Mouse (Mus musculus): ENCODE results near the gene Dll1. TPM values are rescaled to one million over a fixed set of nuclear protein-coding genes. Genes with fewer than 3 reads are reported as not detected.

Dll1 gene
- total RNA-seq, 1 experiment, result 13.8 TPM

DNA sequence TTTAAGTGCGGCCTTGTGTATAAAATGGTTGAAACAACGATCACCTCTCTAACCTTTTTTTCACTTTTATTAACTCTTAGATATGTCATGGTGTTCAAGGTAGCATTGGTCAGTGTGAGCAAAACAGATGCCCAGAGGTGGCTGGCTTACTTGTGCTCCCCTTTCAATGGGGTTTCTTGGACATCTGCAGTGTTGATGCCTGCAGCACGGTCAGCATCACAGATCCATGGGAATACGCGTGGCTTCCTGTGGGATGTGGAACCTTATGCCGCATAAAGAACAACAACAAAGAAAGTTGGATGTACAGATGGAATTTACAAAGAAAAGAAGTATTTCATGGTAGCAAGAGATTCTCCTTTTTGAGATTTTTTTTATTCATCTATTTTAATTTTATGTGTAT lies 44.8 kb upstream of the Dll1 start:
- peaks cover 4% of the 10 kb centered on the region; the same call in 1 of the 2 replicates for H3K36me3 ChIP-seq (ENCODE audit: control insufficient read depth, insufficient read depth, low read length, poor library complexity, severe bottlenecking)

DNA sequence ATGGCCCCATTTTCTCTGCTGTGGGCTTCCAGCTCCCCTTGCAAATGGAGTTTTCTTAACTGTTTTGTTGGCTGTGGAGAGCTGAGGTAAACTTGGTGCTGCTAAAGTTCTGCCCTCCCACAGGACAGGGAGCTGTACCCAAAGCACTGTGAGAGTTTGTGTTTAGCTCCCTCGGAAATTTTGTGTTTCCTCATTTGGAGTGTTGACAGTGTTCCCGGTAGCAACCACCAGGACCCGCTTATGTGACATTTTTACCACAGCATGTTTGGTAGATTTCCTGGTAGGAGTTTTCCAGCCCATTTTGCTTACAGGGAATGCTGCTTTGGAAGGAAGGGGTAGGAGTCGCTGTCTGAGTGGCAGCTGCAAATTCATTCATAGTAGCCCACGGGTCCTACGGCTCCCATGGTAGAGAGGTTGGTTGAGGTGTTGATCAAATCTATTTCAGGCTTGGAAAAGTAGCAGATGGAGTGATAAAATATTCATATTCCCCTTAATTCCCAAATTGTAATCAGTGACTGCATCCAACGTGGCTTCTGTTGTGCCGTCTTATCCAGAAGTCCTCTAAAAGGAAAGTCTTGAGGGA lies 43.4 kb upstream of the Dll1 start:
- in situ Hi-C loops (cut with MboI; ENCODE audit: low sequenced_read_pairs in 2 of 2, unreplicated experiment in 2 of 2), result no loop called here
- no peak overlapping the region for H3K27ac ChIP-seq (ENCODE audit: insufficient read depth, low read depth, low read length, poor library complexity, severe bottlenecking)
- no peaks in the 10 kb centered on the region for H3K4me1 ChIP-seq (ENCODE audit: control insufficient read depth in 2 of 2, insufficient read depth in 2 of 2, low read length in 2 of 2, poor library complexity in 1 of 2)
- H3K36me3 ChIP-seq (ENCODE audit: control insufficient read depth, insufficient read depth, low read length, poor library complexity, severe bottlenecking), result peaks cover 4% of the 10 kb centered on the region; the same call in 1 of the 2 replicates
- H3K4me3 ChIP-seq (ENCODE audit: insufficient read depth in 1 of 2, low read depth in 1 of 2, low read length in 2 of 2, poor library complexity in 1 of 2, severe bottlenecking in 1 of 2), result no peak overlapping the region
- TF ChIP-seq CHD2 (IDR thresholded peaks at IDR 0.05; ENCODE audit: low read depth, low read length) (no peak), ZNF384 (IDR thresholded peaks at IDR 0.05; ENCODE audit: low read depth, low read length) (no peak), HCFC1 (IDR thresholded peaks at IDR 0.05; ENCODE audit: borderline replicate concordance, insufficient read depth, low read length) (no peak), MAFK (IDR thresholded peaks at IDR 0.05; ENCODE audit: insufficient read depth, low read depth, low read length) (no peak), ZC3H11A (IDR thresholded peaks at IDR 0.05; ENCODE audit: borderline replicate concordance, low read depth, low read length) (no peak)
- DNase-seq (ENCODE audit: low read depth, low spot score), result no peak
- H3K9me3 ChIP-seq (ENCODE audit: control insufficient read depth, insufficient read depth, low read depth, low read length), result no peaks in the 10 kb centered on the region
- no peak overlapping the region for H3K9ac ChIP-seq (ENCODE audit: insufficient read depth, low read depth, low read length, poor library complexity, severe bottlenecking)

More for the DNA sequence above, 44.8 kb upstream of the Dll1 start:
- no peak overlapping the region for H3K9ac ChIP-seq (ENCODE audit: insufficient read depth, low read depth, low read length, poor library complexity, severe bottlenecking)
- H3K4me1 ChIP-seq (ENCODE audit: control insufficient read depth in 2 of 2, insufficient read depth in 2 of 2, low read length in 2 of 2, poor library complexity in 1 of 2), result no peaks in the 10 kb centered on the region
- DNase-seq (ENCODE audit: low read depth, low spot score), result no peak
- TF ChIP-seq ZC3H11A (IDR thresholded peaks at IDR 0.05; ENCODE audit: borderline replicate concordance, low read depth, low read length) (no peak), ZNF384 (IDR thresholded peaks at IDR 0.05; ENCODE audit: low read depth, low read length) (no peak), HCFC1 (IDR thresholded peaks at IDR 0.05; ENCODE audit: borderline replicate concordance, insufficient read depth, low read length) (no peak), MAFK (IDR thresholded peaks at IDR 0.05; ENCODE audit: insufficient read depth, low read depth, low read length) (no peak), CHD2 (IDR thresholded peaks at IDR 0.05; ENCODE audit: low read depth, low read length) (no peak)
- H3K4me3 ChIP-seq (ENCODE audit: insufficient read depth in 1 of 2, low read depth in 1 of 2, low read length in 2 of 2, poor library complexity in 1 of 2, severe bottlenecking in 1 of 2), result no peak overlapping the region
- no peak overlapping the region for H3K27ac ChIP-seq (ENCODE audit: insufficient read depth, low read depth, low read length, poor library complexity, severe bottlenecking)
- no peaks in the 10 kb centered on the region for H3K9me3 ChIP-seq (ENCODE audit: control insufficient read depth, insufficient read depth, low read depth, low read length)
- in situ Hi-C loops (cut with MboI; ENCODE audit: low sequenced_read_pairs in 2 of 2, unreplicated experiment in 2 of 2), result no loop called here

DNA sequence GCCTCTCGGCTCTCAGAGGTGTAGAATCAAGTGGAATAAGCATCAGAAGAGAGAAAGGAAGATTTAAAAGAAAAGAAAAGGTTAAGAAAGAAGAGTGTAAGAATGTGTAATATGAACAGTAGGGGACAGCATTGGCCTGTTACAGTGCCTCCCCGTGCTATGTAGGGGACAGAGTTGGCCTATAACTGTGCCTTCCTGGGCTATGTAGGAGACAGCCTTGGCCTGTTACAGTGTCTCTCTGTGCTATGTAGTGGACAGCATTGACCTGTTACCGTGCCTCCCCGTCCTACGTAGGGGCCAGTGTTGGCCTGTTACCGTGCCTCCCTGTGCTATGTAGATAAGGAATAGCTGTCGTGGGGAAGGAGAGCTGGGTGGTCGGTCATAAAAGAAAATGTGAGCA lies 42.9 kb upstream of the Dll1 start:
- no peaks in the 10 kb centered on the region for H3K9me3 ChIP-seq (ENCODE audit: control insufficient read depth, insufficient read depth, low read depth, low read length)
- H3K4me3 ChIP-seq (ENCODE audit: insufficient read depth in 1 of 2, low read depth in 1 of 2, low read length in 2 of 2, poor library complexity in 1 of 2, severe bottlenecking in 1 of 2), result no peak overlapping the region

DNA sequence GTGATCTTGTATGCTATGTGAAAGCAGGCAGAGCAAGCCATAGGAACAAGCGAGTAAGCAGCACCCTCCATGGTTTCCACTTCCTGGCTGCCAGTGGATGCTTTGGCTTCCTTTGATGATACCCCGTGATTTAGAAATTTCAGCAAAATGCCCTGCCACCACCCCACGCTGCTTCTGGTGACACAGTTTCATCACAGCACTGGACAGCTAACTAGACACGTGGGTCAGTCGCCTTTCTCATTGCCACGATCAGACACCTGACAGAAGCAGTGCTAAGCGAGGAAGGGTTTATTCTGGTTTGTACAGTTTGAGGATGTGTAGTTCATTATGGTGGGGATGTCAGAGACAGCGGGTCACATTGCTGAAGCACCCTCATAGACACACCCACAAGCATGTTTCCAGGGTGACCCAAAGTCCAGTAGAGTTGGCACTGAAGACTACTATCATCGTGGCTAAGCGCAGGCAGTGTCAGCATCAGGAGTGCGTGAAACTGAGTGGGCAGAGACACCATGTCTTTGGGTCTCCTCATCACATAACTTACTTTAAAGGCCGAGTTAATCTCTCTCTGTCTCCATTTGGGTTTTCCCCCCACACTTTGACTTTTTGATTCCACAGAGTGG lies 40.0 kb upstream of the Dll1 start:
- Histone ChIP-seq H3K36me3 (ENCODE audit: control insufficient read depth, insufficient read depth, low read length, poor library complexity, severe bottlenecking) (peaks cover 2% of the 10 kb centered on the region; the same call in 1 of the 2 replicates), H3K4me1 (ENCODE audit: control insufficient read depth in 2 of 2, insufficient read depth in 2 of 2, low read length in 2 of 2, poor library complexity in 1 of 2) (no peaks in the 10 kb centered on the region), H3K9ac (ENCODE audit: insufficient read depth, low read depth, low read length, poor library complexity, severe bottlenecking) (no peak overlapping the region), H3K27ac (ENCODE audit: insufficient read depth, low read depth, low read length, poor library complexity, severe bottlenecking) (no peak overlapping the region), H3K4me3 (ENCODE audit: insufficient read depth in 1 of 2, low read depth in 1 of 2, low read length in 2 of 2, poor library complexity in 1 of 2, severe bottlenecking in 1 of 2) (no peak overlapping the region), H3K9me3 (ENCODE audit: control insufficient read depth, insufficient read depth, low read depth, low read length) (no peaks in the 10 kb centered on the region)
- no peak for TF ChIP-seq ZNF384 (IDR thresholded peaks at IDR 0.05; ENCODE audit: low read depth, low read length)
- no peak for TF ChIP-seq CHD2 (IDR thresholded peaks at IDR 0.05; ENCODE audit: low read depth, low read length)
- TF ChIP-seq ZC3H11A (IDR thresholded peaks at IDR 0.05; ENCODE audit: borderline replicate concordance, low read depth, low read length), result no peak
- no peak for TF ChIP-seq MAFK (IDR thresholded peaks at IDR 0.05; ENCODE audit: insufficient read depth, low read depth, low read length)
- no peak for TF ChIP-seq HCFC1 (IDR thresholded peaks at IDR 0.05; ENCODE audit: borderline replicate concordance, insufficient read depth, low read length)
- in situ Hi-C loops (cut with MboI; ENCODE audit: low sequenced_read_pairs in 2 of 2, unreplicated experiment in 2 of 2), result no loop called here
- DNase-seq (ENCODE audit: low read depth, low spot score), result no peak

More for the DNA sequence above, 42.9 kb upstream of the Dll1 start:
- no peak overlapping the region for H3K9ac ChIP-seq (ENCODE audit: insufficient read depth, low read depth, low read length, poor library complexity, severe bottlenecking)
- no peaks in the 10 kb centered on the region for H3K4me1 ChIP-seq (ENCODE audit: control insufficient read depth in 2 of 2, insufficient read depth in 2 of 2, low read length in 2 of 2, poor library complexity in 1 of 2)
- H3K36me3 ChIP-seq (ENCODE audit: control insufficient read depth, insufficient read depth, low read length, poor library complexity, severe bottlenecking), result peaks cover 4% of the 10 kb centered on the region; the same call in 1 of the 2 replicates
- in situ Hi-C loops (cut with MboI; ENCODE audit: low sequenced_read_pairs in 2 of 2, unreplicated experiment in 2 of 2), result no loop called here
- no peak for DNase-seq (ENCODE audit: low read depth, low spot score)
- H3K27ac ChIP-seq (ENCODE audit: insufficient read depth, low read depth, low read length, poor library complexity, severe bottlenecking), result no peak overlapping the region
- TF ChIP-seq HCFC1 (IDR thresholded peaks at IDR 0.05; ENCODE audit: borderline replicate concordance, insufficient read depth, low read length) (no peak), MAFK (IDR thresholded peaks at IDR 0.05; ENCODE audit: insufficient read depth, low read depth, low read length) (no peak), ZC3H11A (IDR thresholded peaks at IDR 0.05; ENCODE audit: borderline replicate concordance, low read depth, low read length) (no peak), CHD2 (IDR thresholded peaks at IDR 0.05; ENCODE audit: low read depth, low read length) (no peak), ZNF384 (IDR thresholded peaks at IDR 0.05; ENCODE audit: low read depth, low read length) (no peak)

All from ES-E14 (cell line).